Mouse (Mus musculus) gastrocnemius, adult 2 months (tissue): Measurements from ENCODE around the gene Pate2. TPM values are rescaled to one million over a fixed set of nuclear protein-coding genes. Genes with fewer than 3 reads are reported as not detected.

Experiments
- DNase-seq: peaks from one replicate; pipeline ENCODE4 v3.0.0; 2022
- H3K27ac ChIP-seq: fragments of 200-600 bp; 2 replicates; pipeline ENCODE4 v1.8.1; 2022; ENCODE audit warnings: mild to moderate bottlenecking
- H3K4me3 ChIP-seq: fragments of 200-600 bp; 2 replicates; pipeline ENCODE4 v1.8.1; 2022; ENCODE audit warnings: mild to moderate bottlenecking, moderate library complexity
- CTCF ChIP-seq: fragments of 200-600 bp; IDR thresholded peaks from 2 replicates; pipeline ENCODE4 v1.8.1; 2022; ENCODE audit warnings: antibody characterized with exemption, mild to moderate bottlenecking, moderate library complexity
- intact Hi-C: fragments of 180-260 bp; cut with DNase I; formaldehyde crosslinking; loops from one replicate; pipeline ENCODE4 v1.15.1; 2025
- total RNA-seq, 2 experiments: library from RNA; stranded (reverse); gene quantifications; 2 replicates each; pipeline ENCODE4 v1.2.3; 2021

Gene Pate2
- total RNA-seq, 2 experiments from 2014 or later: not detected

DNA sequence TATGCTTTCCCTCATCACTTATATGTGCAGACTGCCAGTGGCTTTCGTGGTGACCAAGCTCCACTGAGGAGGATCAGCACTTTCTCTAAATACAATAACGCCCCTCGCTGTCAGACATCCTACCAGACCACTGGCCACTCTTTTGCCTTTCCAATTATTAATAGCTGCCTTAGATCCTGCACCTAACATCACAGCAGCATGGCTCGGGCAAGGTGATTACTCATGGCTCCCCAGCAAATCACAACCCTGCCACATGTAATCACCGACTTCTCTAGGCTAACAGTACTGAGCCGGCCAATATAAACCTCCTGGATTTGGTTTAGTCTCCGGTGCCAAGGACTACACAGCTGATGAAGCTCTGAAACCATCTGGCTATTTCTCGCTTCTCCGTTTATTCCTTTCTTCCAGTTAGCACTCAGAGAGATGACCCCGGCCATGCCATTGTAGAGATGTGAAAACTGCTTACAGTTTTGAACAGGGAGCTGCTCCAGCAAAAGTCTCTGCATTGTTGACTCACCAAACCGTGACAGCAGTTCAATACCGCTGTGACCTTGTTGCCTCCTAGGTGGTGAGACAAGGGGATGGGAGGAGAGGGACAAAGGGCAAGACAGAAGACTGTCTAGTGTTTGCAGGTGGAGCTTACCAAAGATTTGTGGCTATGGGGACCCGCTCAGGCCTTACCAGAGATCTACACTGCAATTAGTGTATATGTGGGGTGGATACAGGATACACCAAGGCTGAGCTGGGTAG, 30.9 kb upstream of the Pate2 start:
- DNase-seq: no peak
- intact Hi-C loops: no loop called here
- no peak for TF ChIP-seq CTCF
- Histone ChIP-seq H3K4me3 (no peak overlapping the region), H3K27ac (no peak overlapping the region)

DNA sequence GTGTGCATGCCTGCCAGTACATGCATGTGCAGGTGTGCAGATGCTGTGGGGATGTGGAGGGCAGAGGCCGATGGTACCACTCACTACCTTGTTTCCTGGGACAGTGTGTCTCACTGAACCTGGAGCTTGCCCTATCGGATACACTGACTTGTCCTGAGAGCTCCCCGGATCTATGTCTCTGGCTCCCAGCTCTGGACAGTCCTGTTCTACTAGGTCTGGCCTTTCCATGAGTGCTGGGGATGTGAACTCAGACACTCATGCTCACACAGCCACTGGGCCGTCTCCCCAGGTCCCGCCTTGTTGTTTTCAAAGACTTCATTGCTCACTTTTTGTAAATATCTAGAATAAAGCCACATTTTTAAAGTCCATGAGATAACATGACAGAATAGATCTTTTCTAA, 29.1 kb upstream of the Pate2 start:
- Histone ChIP-seq H3K27ac (no peak overlapping the region), H3K4me3 (no peak overlapping the region)
- no peak for TF ChIP-seq CTCF
- DNase-seq: no peak
- intact Hi-C loops: no loop called here

DNA sequence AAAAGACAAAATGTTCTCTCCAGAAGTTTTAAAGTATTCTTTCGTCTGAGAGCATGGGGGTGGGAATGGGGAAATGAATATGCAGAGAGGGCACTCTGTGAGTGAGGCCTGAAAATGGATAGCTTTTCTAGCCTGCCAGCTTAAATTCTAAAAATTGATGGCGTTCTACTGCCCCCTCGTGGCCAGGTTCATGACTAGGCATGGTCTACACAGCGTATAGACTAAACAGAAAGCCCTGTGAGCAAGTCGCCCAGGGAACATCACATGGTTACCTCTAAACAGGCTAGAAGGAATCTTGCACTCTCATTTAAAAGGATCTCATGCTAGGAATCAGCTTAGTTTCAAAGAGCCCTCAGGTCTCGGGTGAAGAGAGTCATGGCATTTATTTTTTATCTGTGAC, 28.6 kb upstream of the Pate2 start:
- TF ChIP-seq CTCF: peak; percentile 87
- H3K27ac ChIP-seq: no peak overlapping the region
- peak; percentile 80 for DNase-seq
- intact Hi-C loops: no loop called here
- no peak overlapping the region for H3K4me3 ChIP-seq

DNA sequence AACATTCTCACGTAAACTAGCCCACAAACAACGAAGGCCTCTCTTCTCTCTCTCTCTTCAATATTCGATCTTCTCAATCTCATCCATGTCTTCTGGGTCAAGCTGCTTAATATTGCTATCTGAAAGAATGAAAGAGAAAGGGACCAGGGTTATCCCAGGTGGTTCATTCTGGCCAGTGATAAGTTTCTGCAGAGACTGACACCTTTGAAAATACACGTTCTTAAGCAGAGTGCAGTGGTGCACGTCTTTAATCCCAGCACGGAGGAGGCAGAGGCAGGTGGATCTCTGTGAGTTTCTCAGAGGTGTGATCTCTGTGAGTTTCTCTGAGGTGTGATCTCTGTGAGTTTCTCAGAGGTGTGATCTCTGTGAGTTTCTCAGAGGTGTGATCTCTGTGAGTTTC, 28.1 kb upstream of the Pate2 start:
- intact Hi-C loops: no loop called here
- TF ChIP-seq CTCF: no peak
- Histone ChIP-seq H3K27ac (no peak overlapping the region), H3K4me3 (no peak overlapping the region)
- DNase-seq: no peak

DNA sequence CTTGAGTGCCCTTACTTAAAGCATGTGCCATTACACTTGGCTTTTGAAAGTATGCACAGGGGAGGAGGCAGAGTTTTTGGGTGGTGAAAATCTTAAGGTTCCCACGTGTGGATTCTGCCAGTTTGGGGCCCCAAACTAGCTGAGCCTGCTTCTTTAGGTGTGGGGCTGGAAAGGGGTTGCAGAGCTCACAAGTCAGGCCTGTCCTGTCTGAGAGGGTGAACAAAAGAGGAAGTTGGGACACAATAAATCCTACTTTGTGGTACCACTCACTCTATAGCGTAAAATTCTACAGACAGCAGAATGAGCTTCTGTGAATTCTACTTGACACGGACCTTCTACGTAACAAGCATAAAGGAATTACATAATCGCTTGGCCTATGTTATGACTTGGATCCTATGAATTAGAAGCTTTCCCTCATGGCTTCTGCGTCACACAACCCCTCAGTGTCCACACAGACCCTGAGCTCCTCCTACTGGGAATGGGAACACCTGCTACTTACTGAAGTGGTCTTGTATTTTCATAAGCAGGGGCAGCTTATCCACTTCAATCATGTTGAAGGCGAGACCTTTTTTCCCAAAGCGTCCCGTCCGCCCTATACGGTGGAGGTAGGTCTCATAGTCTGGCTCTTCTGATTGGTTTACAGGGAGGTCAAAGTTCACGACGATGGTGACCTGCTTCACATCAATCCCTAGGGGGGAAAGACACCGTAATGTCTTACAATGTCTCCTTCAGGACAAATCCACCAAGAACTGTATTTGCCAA, 26.8 kb upstream of the Pate2 start:
- intact Hi-C loops: no loop called here

DNA sequence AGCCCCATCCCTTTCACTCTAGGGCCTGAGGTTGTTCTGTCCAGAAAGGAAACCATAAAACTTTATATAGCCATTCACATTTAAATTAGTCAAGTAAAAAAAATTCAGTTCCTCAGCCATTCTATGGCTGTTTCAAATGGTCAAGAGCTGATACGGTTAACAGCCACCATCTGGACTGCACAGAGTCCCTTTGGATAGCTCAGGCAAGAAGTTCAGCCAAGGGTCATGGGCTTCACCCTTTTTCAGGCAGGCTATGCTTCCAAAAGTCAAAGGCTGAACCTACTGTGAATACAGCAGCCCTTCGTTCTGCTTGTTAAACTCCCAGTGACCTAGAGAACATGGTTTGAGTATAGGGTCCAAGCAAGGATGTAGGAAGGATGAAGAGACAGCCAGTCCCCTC, 25.4 kb upstream of the Pate2 start:
- intact Hi-C loops: no loop called here
- Histone ChIP-seq H3K27ac (no peak overlapping the region), H3K4me3 (no peak overlapping the region)
- no peak for TF ChIP-seq CTCF
- peak; percentile 55 for DNase-seq

More for the DNA sequence above, 26.8 kb upstream of the Pate2 start:
- no peak overlapping the region for H3K4me3 ChIP-seq
- H3K27ac ChIP-seq: no peak overlapping the region
- DNase-seq: no peak
- TF ChIP-seq CTCF: no peak

DNA sequence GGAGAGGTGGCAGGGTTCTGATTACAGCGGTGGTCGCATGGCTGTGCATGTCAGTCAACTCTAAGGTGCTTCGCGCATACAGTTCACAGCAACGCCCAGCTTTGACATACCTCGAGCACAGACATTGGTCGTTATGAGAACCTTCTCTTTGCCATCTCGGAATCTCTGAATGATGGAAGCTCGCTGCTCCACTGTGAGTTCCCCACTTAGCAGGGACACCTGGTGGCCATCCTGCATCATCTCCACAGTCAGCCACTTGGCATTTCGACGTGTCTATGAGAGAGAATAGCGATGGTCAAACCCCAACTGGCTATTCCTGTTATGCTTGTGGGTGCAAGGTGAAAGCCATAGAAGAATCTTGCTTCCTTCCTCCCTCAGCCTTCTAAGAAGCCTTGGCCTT, 24.4 kb upstream of the Pate2 start:
- no peak for TF ChIP-seq CTCF
- H3K27ac ChIP-seq: no peak overlapping the region
- intact Hi-C loops: no loop called here

DNA sequence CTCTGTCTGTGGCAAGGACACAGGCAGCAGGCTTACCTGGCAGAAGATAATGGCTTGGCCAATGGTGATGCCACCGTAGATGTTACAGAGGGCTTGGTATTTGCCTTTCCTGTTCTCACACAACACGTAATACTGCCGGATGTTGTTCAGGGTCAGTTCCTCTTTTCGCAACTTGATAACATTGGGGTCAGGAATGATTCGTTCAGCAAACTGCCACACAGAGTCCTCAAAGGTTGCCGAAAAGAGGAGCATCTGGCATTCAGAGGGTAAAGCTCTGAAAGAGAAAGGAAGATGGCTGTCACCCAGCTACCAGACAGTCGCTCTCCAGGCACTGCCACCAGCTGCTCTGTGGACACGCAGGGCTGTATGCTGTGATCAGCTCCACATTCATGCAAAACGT, 23.3 kb upstream of the Pate2 start:
- TF ChIP-seq CTCF: no peak
- DNase-seq: no peak
- Histone ChIP-seq H3K27ac (no peak overlapping the region), H3K4me3 (no peak overlapping the region)
- intact Hi-C loops: no loop called here

More for the DNA sequence above, 24.4 kb upstream of the Pate2 start:
- no peak overlapping the region for H3K4me3 ChIP-seq
- no peak for DNase-seq

DNA sequence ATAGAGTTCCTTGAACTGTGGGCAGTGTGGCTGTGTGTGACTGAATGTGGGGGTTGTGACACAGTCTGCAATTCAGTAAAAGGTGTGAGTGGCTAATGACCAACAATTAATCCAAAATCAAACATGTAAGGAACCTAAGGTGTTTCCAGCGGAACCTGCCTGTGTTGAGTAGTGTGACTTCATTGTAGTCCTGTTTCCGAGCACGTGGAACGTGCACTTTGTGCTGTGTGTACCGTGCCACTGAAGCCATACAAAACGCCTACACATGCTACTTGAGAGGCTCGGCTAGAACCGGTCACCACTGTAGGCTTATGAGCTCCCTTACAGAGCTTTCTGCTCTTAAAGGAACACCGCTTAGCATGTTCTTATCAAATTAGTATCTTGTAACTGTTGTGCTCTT, 21.6 kb upstream of the Pate2 start:
- DNase-seq: no peak
- Histone ChIP-seq H3K4me3 (no peak overlapping the region), H3K27ac (no peak overlapping the region)
- intact Hi-C loops: no loop called here
- no peak for TF ChIP-seq CTCF

DNA sequence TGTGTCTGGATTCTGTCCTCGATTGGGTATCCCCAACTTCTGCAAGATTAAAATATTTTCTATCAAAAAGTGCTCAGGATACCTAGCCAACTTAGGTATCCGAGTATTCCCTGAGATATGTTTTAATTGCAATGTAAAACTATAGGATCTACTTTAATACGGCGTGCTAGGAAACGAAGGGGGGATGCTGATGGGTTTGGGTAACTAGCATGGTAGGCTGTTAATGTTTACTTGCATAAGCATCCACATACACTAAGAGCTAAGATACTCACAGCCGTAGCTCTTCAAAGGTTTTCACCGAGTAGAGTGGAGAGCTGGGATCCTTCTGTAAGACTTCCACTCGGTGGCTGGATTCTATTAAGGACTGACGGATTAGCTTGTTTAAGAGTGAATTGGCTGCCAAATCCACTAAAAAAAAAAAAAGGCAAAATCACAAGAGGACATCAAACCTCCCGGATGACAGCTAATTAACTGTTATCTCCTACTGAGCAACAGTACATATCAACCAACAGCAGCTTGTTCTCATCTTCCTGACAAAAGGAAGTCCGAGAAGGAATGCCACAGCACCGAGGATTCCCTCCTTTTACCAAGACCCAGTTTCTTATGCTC, 13.5 kb upstream of the Pate2 start:
- Histone ChIP-seq H3K27ac (no peak overlapping the region), H3K4me3 (no peak overlapping the region)
- no peak for TF ChIP-seq CTCF
- no peak for DNase-seq
- intact Hi-C loops: loop anchor here (10.0 kb wide), 1 partner anchor 602 kb away; no protein-coding TSS in a partner anchor

DNA sequence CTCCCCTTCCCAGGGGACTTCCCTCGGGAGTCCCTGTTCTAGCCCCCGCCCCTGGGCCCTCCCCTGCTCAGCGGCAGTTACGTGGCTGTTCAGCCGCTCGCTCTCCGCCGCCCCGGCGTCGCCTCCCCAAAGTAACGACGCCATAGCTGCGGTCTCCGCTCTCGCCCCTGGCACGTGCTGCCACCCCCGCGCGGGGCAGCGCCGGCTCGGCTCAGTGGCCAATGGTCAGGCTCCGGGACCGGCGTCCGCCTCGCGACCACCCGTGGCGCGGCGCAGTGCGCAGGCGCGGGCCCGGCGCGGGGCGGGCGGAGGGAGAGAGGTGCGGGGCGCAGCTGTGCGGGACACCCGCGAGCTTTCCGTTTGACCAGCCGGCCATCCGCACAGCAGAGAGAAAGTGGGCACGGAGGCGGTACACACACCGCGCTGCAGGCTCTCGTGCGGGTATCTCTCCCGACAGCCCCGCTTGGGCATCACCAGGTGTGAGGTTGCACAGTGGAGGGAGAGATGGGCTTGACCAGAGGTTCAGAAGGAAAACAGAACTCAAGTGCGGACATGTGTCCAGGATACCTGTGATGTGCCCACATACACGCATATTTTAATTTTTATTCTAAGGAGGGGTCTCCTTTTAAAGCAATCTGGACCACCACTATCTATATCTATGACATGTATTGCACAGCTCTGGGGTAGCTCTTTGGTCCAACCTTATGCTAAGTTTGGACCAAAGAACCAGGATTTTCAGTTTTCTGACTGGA, 11.7 kb upstream of the Pate2 start, which contains the start of the genes Ddx25 and Pus3:
Ddx25 (minus strand) TSS at position 272 of the 752 bp plus-strand sequence.
Pus3 (plus strand) TSS at position 339 of the 752 bp plus-strand sequence.
- intact Hi-C loops: loop anchor here (10.0 kb wide), 1 partner anchor 604 kb away; no protein-coding TSS in a partner anchor
- Histone ChIP-seq H3K27ac (peak within 1 kb of the TSS; percentile 82), H3K4me3 (peak within 1 kb of the TSS; percentile 89)
- DNase-seq: no peak
- no peak for TF ChIP-seq CTCF
